Comparison of ENCODE assay signal across 15 mouse cellular contexts in genomic region chr9:94556776-94557514, GRCm38 (mm10).
"Had no signal": no experiment of that assay in that cellular context is flagged by ENCODE, and none has a peak within 500 bp of the region (broad histone marks: within the 10 kb centered on the region; RNA-seq: fewer than 3 reads in every experiment).

No protein-coding gene starts in this region.

- H3K27me3 ChIP-seq: limb, embryonic 15.5 days; lung, embryonic 15.5 days; midbrain, embryonic 12.5 days; neural tube, embryonic 15.5 days had no signal

- H3K9me3 ChIP-seq: limb, embryonic 15.5 days; lung, embryonic 15.5 days; midbrain, embryonic 12.5 days; neural tube, embryonic 15.5 days had no signal

- H3K4me2 ChIP-seq: limb, embryonic 15.5 days; lung, embryonic 15.5 days; midbrain, embryonic 12.5 days; neural tube, embryonic 15.5 days had no signal

- H3K9ac ChIP-seq: limb, embryonic 15.5 days; lung, embryonic 15.5 days; midbrain, embryonic 12.5 days; neural tube, embryonic 15.5 days had no signal

- DNase-seq: kidney, adult 2 months; kidney, postnatal 36 days; layer of hippocampus, adult 9-11 months; layer of hippocampus, postnatal 36 days; lung, postnatal 14 days; right cerebral cortex, adult 18-20 months; thymus, adult 18-20 months; thymus, postnatal 14 days had no signal

- ATAC-seq: intestine, embryonic 16.5 days; midbrain, embryonic 16.5 days had no signal

- H3K36me3 ChIP-seq: limb, embryonic 15.5 days; lung, embryonic 15.5 days; midbrain, embryonic 12.5 days; neural tube, embryonic 15.5 days had no signal

- H3K4me3 ChIP-seq: limb, embryonic 15.5 days; lung, embryonic 15.5 days; midbrain, embryonic 12.5 days; neural tube, embryonic 15.5 days had no signal

- H3K4me1 ChIP-seq: limb, embryonic 15.5 days; lung, embryonic 15.5 days; midbrain, embryonic 12.5 days; neural tube, embryonic 15.5 days had no signal

- H3K27ac ChIP-seq: kidney, postnatal 0 days; limb, embryonic 15.5 days; lung, embryonic 15.5 days; midbrain, embryonic 12.5 days; neural tube, embryonic 15.5 days had no signal
